In the genomic region with DNA sequence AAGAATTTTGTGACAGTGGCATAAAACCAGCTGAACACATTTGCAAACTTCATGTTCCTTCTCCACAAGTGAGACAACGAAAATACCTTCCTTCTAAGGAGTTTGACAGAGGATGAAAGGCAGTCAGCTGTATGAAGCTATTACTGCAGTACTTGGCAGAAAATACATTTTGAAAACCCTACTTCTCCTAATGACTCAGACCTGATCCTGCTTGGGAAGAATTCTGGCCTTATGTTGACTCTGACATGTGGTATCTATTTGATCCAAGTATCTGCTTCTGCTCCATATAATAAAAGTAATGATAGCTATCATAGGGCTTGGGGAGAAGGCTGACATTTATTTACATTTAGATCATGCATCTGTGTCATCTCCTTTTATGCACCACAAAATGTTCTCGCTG, we compare ENCODE assay signal across 19 mouse cellular contexts.
"Had no signal": no experiment of that assay in that cellular context is flagged by ENCODE, and none has a peak within 500 bp of the region (broad histone marks: within the 10 kb centered on the region; RNA-seq: fewer than 3 reads in every experiment).

No protein-coding gene starts in this region.

- H3K4me1 ChIP-seq: liver, embryonic 12.5 days; liver, embryonic 15.5 days; lung, embryonic 15.5 days; neural tube, embryonic 13.5 days had no signal

- H3K27ac ChIP-seq: kidney, postnatal 0 days; layer of hippocampus, adult 2 months; liver, embryonic 12.5 days; liver, embryonic 15.5 days; lung, embryonic 15.5 days; neural tube, embryonic 13.5 days had no signal

- ATAC-seq: liver, embryonic 12.5 days had no signal

- H3K27me3 ChIP-seq: liver, embryonic 12.5 days; liver, embryonic 15.5 days; lung, embryonic 15.5 days; neural tube, embryonic 13.5 days had no signal

- DNase-seq: kidney, adult 2 months; kidney, postnatal 25 days; layer of hippocampus, adult 9-11 months; liver; lung, adult 18-20 months; lung, postnatal 10 days; lung, postnatal 4 days; midbrain, embryonic 14.5 days; retina, postnatal 1 day; thymus, adult 18-20 months; thymus, postnatal 36 days had no signal

- H3K9me3 ChIP-seq: liver, embryonic 12.5 days; liver, embryonic 15.5 days; lung, embryonic 15.5 days; neural tube, embryonic 13.5 days had no signal

- H3K4me3 ChIP-seq: layer of hippocampus, adult 2 months; liver, embryonic 12.5 days; liver, embryonic 15.5 days; lung, embryonic 15.5 days; myocyte; neural tube, embryonic 13.5 days had no signal

- H3K4me2 ChIP-seq: liver, embryonic 12.5 days; liver, embryonic 15.5 days; lung, embryonic 15.5 days; midbrain, embryonic 11.5 days; neural tube, embryonic 13.5 days had no signal

- H3K9ac ChIP-seq: liver, embryonic 12.5 days; liver, embryonic 15.5 days; lung, embryonic 15.5 days; neural tube, embryonic 13.5 days had no signal

- H3K36me3 ChIP-seq: liver, embryonic 12.5 days; liver, embryonic 15.5 days; lung, embryonic 15.5 days; neural tube, embryonic 13.5 days had no signal
